Mouse (Mus musculus) central nervous system, embryonic 14 days (tissue): ENCODE data around the gene Ptprk. TPM values are rescaled to one million over a fixed set of nuclear protein-coding genes. Genes with fewer than 3 reads are reported as not detected.

Experiments
- polyA plus RNA-seq: library from polyadenylated mRNA; depleted of rRNA; stranded (reverse); fragments of >200 nt; gene quantifications from 2 replicates; pipeline ENCODE4 v1.2.3, GENCODE M21; 2012; rRNA removed

The Ptprk gene
- 27.8 and 29.4 TPM in 2 replicates for polyA plus RNA-seq

GRCm38 (mm10) chr10:28074653-28075451 is at the start of gene Ptprk:
Gene Ptprk (plus strand): TSS chr10:28074820.

